Mouse (Mus musculus): ENCODE measurements at regions not wholly inside any gene's neighbourhood (a gene's known extent, or its start where the extent isn't known, plus 50 kb on each side); places are given as distances from the start of the nearest gene placed in this dataset.
A peak's percentile ranks its signal among the peaks of the same experiment; 100 is the strongest.

GRCm38 (mm10) chrX:39189417-39189816 lies 156.7 kb upstream of the Cypt15 start:
- Histone ChIP-seq H3K9ac (no peak overlapping the region), H3K27me3 (no peaks in the 10 kb centered on the region), H3K9me3 (replicated peaks) (no peaks in the 10 kb centered on the region), H3K4me1 (no peaks in the 10 kb centered on the region), H3K4me3 (no peak overlapping the region), H3K27ac (no peak overlapping the region), H3K36me3 (no peaks in the 10 kb centered on the region), H3K4me2 (replicated peaks) (no peak overlapping the region)
- WGBS, result 78% methylated on average over 3 of the region's 3 CpGs
- no peak for ATAC-seq (ENCODE audit: low FRiP score)

- H3K4me1 ChIP-seq, result no peaks in the 10 kb centered on the region
- no peaks in the 10 kb centered on the region for H3K27me3 ChIP-seq
- 61% methylated on average over 4 of the region's 4 CpGs for WGBS
- ATAC-seq (ENCODE audit: low FRiP score), result peak; percentile 69; the same call in 1 of the 2 replicates
- no peak overlapping the region for H3K4me2 ChIP-seq (replicated peaks)
- no peak overlapping the region for H3K4me3 ChIP-seq
- H3K27ac ChIP-seq, result no peak overlapping the region
- no peaks in the 10 kb centered on the region for H3K36me3 ChIP-seq
- H3K9me3 ChIP-seq (replicated peaks), result no peaks in the 10 kb centered on the region
- H3K9ac ChIP-seq, result no peak overlapping the region
These were observed 116.4 kb upstream of the Cypt15 start for GRCm38 (mm10) chrX:39229683-39230082.

- H3K4me1 ChIP-seq, result no peaks in the 10 kb centered on the region
- no peak overlapping the region for H3K4me2 ChIP-seq (replicated peaks)
- 65% methylated on average over 4 of the region's 4 CpGs for WGBS
- no peaks in the 10 kb centered on the region for H3K27me3 ChIP-seq
- ATAC-seq (ENCODE audit: low FRiP score), result no peak
- no peaks in the 10 kb centered on the region for H3K36me3 ChIP-seq
- H3K9ac ChIP-seq, result no peak overlapping the region
- H3K4me3 ChIP-seq, result no peak overlapping the region
- H3K27ac ChIP-seq, result no peak overlapping the region
- H3K9me3 ChIP-seq (replicated peaks), result no peaks in the 10 kb centered on the region
These were observed 95.8 kb upstream of the Cypt15 start for GRCm38 (mm10) chrX:39250148-39250725.
